Mouse (Mus musculus) hindbrain, postnatal 0 days (tissue): Measurements from ENCODE around the gene Tas2r118. TPM values are rescaled to one million over a fixed set of nuclear protein-coding genes. Genes with fewer than 3 reads are reported as not detected.

Experiments
- ATAC-seq: fragments of 200-750 bp; cut with Nextera tagmentation; 2 replicates; pipeline ENCODE4 v1.8.0; 2017; ENCODE audit warnings: mild to moderate bottlenecking, moderate TSS enrichment, moderate library complexity
- DNase-seq: peaks from one replicate; pipeline ENCODE4 v3.0.0-alpha.2; 2015; ENCODE audit warnings: low spot score
- H3K27ac ChIP-seq: fragments of 300-500 bp; sonication (generic); 2 replicates; pipeline ENCODE4 v1.5.1; 2014; ENCODE audit warnings: mild to moderate bottlenecking
- H3K27me3 ChIP-seq: fragments of 300-500 bp; sonication (generic); 2 replicates; pipeline ENCODE4 v1.6.1; 2014; ENCODE audit warnings: low read length, mixed read lengths; ENCODE audit not compliant: insufficient read depth
- H3K36me3 ChIP-seq: fragments of 300-500 bp; sonication (generic); 2 replicates; pipeline ENCODE4 v1.6.1; 2014; ENCODE audit warnings: low read length, mixed read lengths; ENCODE audit not compliant: insufficient read depth
- H3K4me1 ChIP-seq: fragments of 300-500 bp; sonication (generic); 2 replicates; pipeline ENCODE4 v1.6.1; 2014; ENCODE audit warnings: antibody characterized with exemption, low read length, mixed read lengths; ENCODE audit not compliant: insufficient read depth
- H3K4me2 ChIP-seq: fragments of 300-500 bp; sonication (generic); 2 replicates; pipeline ENCODE4 v1.6.1; 2014; ENCODE audit warnings: low read depth, mild to moderate bottlenecking, low read length, moderate library complexity, mixed read lengths
- H3K4me3 ChIP-seq: fragments of 300-500 bp; sonication (generic); 2 replicates; pipeline ENCODE4 v1.5.1; 2014; ENCODE audit warnings: low read length
- H3K9ac ChIP-seq: fragments of 300-500 bp; sonication (generic); replicated peaks from 2 replicates; pipeline ENCODE4 v1.6.1; 2014; ENCODE audit warnings: mild to moderate bottlenecking, low read length, moderate library complexity, mixed read lengths
- H3K9me3 ChIP-seq: fragments of 300-500 bp; sonication (generic); 2 replicates; pipeline ENCODE4 v1.6.1; 2016; ENCODE audit warnings: low read length, mixed read lengths
- CTCF ChIP-seq: IDR thresholded peaks from 2 replicates; pipeline ENCODE4 v1.5.1; 2016; ENCODE audit warnings: antibody characterized with exemption, control low read depth, low read depth
- WGBS: fragments of 180-500 bp; shearing (Covaris S2); extraction: QIAGEN DNeasy Blood & Tissue Kit; methylation state at CpG from one replicate; pipeline ENCODE4 v1.1.7; 2014; 5-methylcytosine and 5-hydroxymethylcytosine counted together
- polyA plus RNA-seq: library from polyadenylated mRNA; unstranded; fragments of >200 nt; fragmentation: Nextera tagmentation; extraction: Ambion mirVana; gene quantifications from 2 replicates; pipeline ENCODE4 v1.2.1, GENCODE M21; 2015
- total RNA-seq: library from RNA; depleted of rRNA; stranded (reverse); fragments of >200 nt; gene quantifications from 2 replicates; pipeline ENCODE4 v1.2.3, GENCODE M21; 2014; rRNA removed

Gene Tas2r118
- total RNA-seq (not detected in 2 replicates), polyA plus RNA-seq (not detected in 2 replicates)

DNA sequence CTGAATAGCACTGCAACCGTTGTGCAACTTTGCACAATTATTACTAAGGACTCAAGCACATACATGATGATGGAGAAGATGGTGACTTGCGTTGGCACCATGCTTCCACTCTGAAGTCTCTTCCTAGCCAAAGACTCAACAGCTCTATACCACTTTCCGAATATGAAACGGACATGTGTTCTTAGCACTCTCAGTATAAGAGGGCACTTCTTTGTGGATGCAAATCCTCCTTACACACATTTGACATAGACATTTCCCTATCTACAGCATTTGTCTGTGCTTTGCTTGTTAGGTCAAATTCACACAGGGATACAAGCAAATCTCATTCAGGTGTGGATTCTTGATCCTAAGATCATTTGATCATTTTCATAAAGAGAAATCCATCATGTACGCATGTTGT lies at the start of gene Tas2r118:
Gene Tas2r118, minus strand, starts transcription at position 101 of the 400 bp plus-strand sequence.
- DNase-seq (no peak), ATAC-seq (no peak)
- Histone ChIP-seq H3K4me1 (no peaks in the 10 kb centered on the region), H3K27me3 (no peaks in the 10 kb centered on the region), H3K27ac (no peak within 1 kb of the TSS), H3K9ac (no peak within 1 kb of the TSS), H3K36me3 (no peaks in the 10 kb centered on the region), H3K4me2 (no peak within 1 kb of the TSS), H3K9me3 (no peaks in the 10 kb centered on the region), H3K4me3 (no peak within 1 kb of the TSS)
- no peak for TF ChIP-seq CTCF
- WGBS, result 97% methylated on average over 5 of the region's 5 CpGs

DNA sequence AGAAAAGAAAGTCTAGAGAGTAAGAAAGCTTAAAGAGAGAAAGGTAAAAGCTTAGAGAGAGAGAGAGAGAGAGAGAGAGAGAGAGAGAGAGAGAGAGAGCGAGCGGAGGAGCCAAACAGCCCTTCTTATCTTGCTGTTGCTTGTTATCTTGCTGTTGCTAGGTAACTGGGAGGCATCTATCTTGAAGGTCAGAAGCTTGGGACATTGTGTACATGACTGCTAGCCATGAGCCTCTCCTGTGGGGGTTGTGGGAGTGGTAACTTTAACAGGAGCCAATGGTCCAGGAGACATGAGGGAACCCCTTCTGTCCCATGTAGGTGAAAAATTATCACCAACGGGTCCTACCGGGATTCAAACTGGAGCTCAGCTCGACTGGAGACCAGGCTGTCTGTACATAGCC lies 48.5 kb upstream of the Tas2r118 start:
- ATAC-seq (no peak), DNase-seq (no peak)
- Histone ChIP-seq H3K27me3 (no peaks in the 10 kb centered on the region), H3K4me2 (no peak overlapping the region), H3K4me3 (no peak overlapping the region), H3K27ac (no peak overlapping the region), H3K9ac (no peak overlapping the region), H3K36me3 (no peaks in the 10 kb centered on the region), H3K4me1 (no peaks in the 10 kb centered on the region), H3K9me3 (0 out of 2 replicates have a peak, but pooled peaks cover 3% of the 10 kb centered on the region)
- 84% methylated on average over 5 of the region's 5 CpGs for WGBS
- TF ChIP-seq CTCF, result no peak

DNA sequence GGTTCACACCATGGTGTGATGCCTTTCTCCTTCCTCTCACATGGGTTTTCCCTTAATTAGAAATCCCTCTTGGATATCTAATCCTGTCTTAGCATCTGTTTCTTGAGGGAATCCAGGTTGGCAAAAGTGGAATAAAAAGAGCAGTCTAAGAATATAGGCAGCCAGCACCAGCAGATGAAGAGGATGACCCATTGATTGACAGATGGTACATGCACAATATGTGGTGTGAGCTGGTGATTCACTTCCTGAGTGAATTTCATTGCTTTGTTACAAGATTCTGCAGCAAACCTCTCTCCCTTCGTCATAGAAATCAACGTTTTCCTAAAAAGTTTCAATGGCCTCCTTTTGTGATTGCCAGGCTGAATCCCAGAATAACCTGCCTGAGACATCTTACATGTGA lies 23.4 kb upstream of the Tas2r118 start:
- H3K9ac ChIP-seq, result no peak overlapping the region
- no peak for DNase-seq
- no peak for ATAC-seq
- no peaks in the 10 kb centered on the region for H3K27me3 ChIP-seq
- H3K4me3 ChIP-seq, result no peak overlapping the region
- no peaks in the 10 kb centered on the region for H3K36me3 ChIP-seq
- WGBS, result 74% methylated on average over 2 of the region's 2 CpGs
- TF ChIP-seq CTCF, result no peak
- no peak overlapping the region for H3K27ac ChIP-seq
- no peak overlapping the region for H3K4me2 ChIP-seq
- no peaks in the 10 kb centered on the region for H3K4me1 ChIP-seq
- H3K9me3 ChIP-seq, result no peaks in the 10 kb centered on the region

DNA sequence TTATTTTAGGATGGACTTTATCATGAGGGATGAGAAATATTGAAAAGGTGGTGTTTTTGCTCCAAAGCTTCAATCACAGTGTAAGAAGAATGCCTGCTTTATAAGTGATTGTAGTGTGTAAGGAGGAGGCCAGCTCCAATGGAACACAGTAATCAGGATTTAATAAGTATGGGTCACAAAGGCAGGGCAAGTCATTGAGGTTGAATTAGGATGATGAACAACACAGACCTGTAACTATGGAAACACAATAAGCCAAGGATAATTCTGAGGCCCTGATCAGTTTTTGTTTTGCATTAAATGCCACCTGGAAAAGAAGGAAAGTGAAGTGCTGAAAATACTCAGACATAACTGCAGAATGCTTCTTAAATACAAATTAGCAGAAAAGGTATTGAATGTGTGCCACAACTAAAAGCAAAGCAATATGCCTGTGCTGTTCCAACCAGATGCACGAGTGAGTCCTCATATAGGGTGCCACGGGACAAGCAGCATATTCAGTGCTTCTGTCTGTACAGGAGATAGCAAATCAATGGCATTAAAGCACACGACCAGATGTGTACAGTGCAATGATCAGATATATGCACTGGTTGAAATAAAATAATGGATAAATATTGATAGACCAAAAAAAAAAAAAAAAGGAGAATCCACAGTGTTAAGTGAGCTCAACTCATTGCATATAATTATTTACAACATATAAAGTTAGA lies 21.0 kb upstream of the Tas2r118 start:
- Histone ChIP-seq H3K4me3 (no peak overlapping the region), H3K27me3 (no peaks in the 10 kb centered on the region), H3K9me3 (no peaks in the 10 kb centered on the region), H3K4me2 (no peak overlapping the region), H3K4me1 (no peaks in the 10 kb centered on the region), H3K27ac (no peak overlapping the region), H3K36me3 (no peaks in the 10 kb centered on the region), H3K9ac (no peak overlapping the region)
- no peak for ATAC-seq
- 43% methylated on average over 3 of the region's 3 CpGs for WGBS
- DNase-seq, result no peak
- no peak for TF ChIP-seq CTCF

DNA sequence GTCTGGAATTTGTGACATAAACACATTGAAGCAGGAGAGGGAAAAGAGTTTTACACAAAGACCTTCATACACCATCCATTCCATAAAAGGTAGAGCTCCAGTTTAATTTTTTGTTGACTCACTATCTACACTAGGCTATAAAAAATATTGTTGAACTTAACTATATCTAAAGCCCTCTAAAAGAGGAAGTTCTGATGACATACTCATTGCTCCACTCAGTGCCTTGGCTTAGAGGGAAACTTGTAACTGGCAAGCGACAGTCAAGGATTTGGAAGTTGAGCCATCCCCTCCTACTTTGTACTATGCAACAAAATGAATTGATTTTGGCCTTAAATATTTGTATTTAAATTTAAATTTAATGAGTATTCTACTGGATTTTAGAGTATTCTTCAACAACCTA lies 16.4 kb upstream of the Tas2r118 start:
- H3K9ac ChIP-seq, result no peak overlapping the region
- H3K27me3 ChIP-seq, result no peaks in the 10 kb centered on the region
- 94% methylated on average over 1 of the region's 1 CpGs for WGBS
- H3K27ac ChIP-seq, result no peak overlapping the region
- H3K4me2 ChIP-seq, result no peak overlapping the region
- H3K4me1 ChIP-seq, result no peaks in the 10 kb centered on the region
- no peak overlapping the region for H3K4me3 ChIP-seq
- ATAC-seq (no peak), DNase-seq (no peak)
- no peaks in the 10 kb centered on the region for H3K9me3 ChIP-seq
- H3K36me3 ChIP-seq, result no peaks in the 10 kb centered on the region
- TF ChIP-seq CTCF, result no peak

DNA sequence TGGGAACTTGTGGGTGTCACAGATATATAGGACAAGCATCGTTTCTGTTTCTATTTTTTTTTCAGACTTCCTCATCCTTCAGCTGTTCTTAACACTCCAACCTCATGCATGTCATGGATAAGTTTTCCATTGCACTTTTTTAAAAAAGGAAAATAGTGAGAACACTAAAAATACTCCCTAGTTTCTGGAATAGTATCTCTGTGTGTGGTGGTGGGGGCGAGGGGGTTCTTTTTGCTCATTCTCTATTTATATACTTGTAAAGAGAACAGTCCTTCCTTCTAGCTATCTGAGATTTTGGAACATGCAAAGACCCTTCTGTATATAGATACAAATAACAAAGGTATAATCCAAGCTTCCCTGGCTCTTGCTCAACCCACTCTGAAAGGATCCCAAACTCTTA lies 2.9 kb downstream of the Tas2r118 start:
- H3K36me3 ChIP-seq, result no peaks in the 10 kb centered on the region
- H3K27me3 ChIP-seq, result no peaks in the 10 kb centered on the region
- H3K4me3 ChIP-seq, result no peak overlapping the region
- no peak for DNase-seq
- no peaks in the 10 kb centered on the region for H3K4me1 ChIP-seq
- ATAC-seq, result no peak
- 78% methylated on average over 2 of the region's 2 CpGs for WGBS
- H3K4me2 ChIP-seq, result no peak overlapping the region
- H3K9me3 ChIP-seq, result no peaks in the 10 kb centered on the region
- no peak overlapping the region for H3K9ac ChIP-seq
- TF ChIP-seq CTCF, result no peak
- H3K27ac ChIP-seq, result no peak overlapping the region

DNA sequence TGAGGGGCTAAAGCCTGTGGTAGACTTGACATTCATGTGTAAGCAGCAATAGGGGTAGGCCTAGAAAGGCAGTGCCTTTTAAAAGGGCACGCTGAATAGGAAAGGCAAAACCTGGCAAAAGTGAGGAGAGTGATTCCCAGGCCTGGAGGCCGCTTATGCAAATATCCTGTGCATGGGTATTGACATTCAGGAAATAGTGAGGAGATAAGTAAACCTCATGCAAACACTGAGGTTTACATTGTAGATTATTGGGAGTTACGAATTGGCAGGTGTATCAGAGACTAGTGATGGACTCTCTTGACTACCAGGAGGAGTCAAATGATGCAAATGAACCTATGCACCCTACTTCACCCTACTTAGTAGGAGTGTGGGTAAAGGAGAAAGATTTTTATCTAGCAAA lies 3.9 kb downstream of the Tas2r118 start:
- H3K27me3 ChIP-seq, result no peaks in the 10 kb centered on the region
- H3K4me2 ChIP-seq, result no peak overlapping the region
- 88% methylated on average over 3 of the region's 3 CpGs for WGBS
- ATAC-seq, result no peak
- no peaks in the 10 kb centered on the region for H3K36me3 ChIP-seq
- no peak for DNase-seq
- H3K4me1 ChIP-seq, result no peaks in the 10 kb centered on the region
- no peak overlapping the region for H3K4me3 ChIP-seq
- H3K9me3 ChIP-seq, result no peaks in the 10 kb centered on the region
- no peak for TF ChIP-seq CTCF
- no peak overlapping the region for H3K27ac ChIP-seq
- no peak overlapping the region for H3K9ac ChIP-seq
